Mouse (Mus musculus) fat pad, adult 2 months (tissue): ENCODE measurements at regions not wholly inside any gene's neighbourhood (a gene's known extent, or its start where the extent isn't known, plus 50 kb on each side); places are given as distances from the start of the nearest gene placed in this dataset.

Source experiments
- DNase-seq: peaks from one replicate; pipeline ENCODE4 v3.0.0-alpha.2; 2011; ENCODE audit warnings: low read depth, low spot score; ENCODE audit errors: extremely low read depth

- no peak for DNase-seq
Observed at GRCm38 (mm10) chr13:107904851-107905250, 139.4 kb upstream of the Smim15 start.

- no peak for DNase-seq
Observed at GRCm38 (mm10) chr13:107904051-107904740, 140.1 kb upstream of the Smim15 start.

GRCm38 (mm10) chr13:107903150-107903959, 140.9 kb upstream of the Smim15 start:
- DNase-seq: no peak

- DNase-seq: no peak
Observed at GRCm38 (mm10) chr13:107902800-107903149, 141.5 kb upstream of the Smim15 start.

- DNase-seq: no peak
Observed at GRCm38 (mm10) chr13:107899600-107900229, 144.5 kb upstream of the Smim15 start.

GRCm38 (mm10) chr13:107897646-107898045, 146.6 kb upstream of the Smim15 start:
- DNase-seq: no peak

GRCm38 (mm10) chr13:107897184-107897583, 147.1 kb upstream of the Smim15 start:
- DNase-seq: no peak

GRCm38 (mm10) chr13:107893581-107894183, 150.6 kb upstream of the Smim15 start:
- no peak for DNase-seq

GRCm38 (mm10) chr13:107893081-107893480, 151.2 kb upstream of the Smim15 start:
- DNase-seq: no peak

- DNase-seq: no peak
Observed at GRCm38 (mm10) chr13:107891946-107892345, 152.3 kb upstream of the Smim15 start.

- peak; percentile 16 for DNase-seq
Observed at GRCm38 (mm10) chr13:107890866-107891821, 153.1 kb upstream of the Smim15 start.

- peak; percentile 37 for DNase-seq
Observed at GRCm38 (mm10) chr13:107889985-107890865, 154.0 kb upstream of the Smim15 start.

GRCm38 (mm10) chr13:107889588-107889984, 154.7 kb upstream of the Smim15 start:
- no peak for DNase-seq

GRCm38 (mm10) chr13:107888571-107889451, 155.4 kb upstream of the Smim15 start:
- no peak for DNase-seq

GRCm38 (mm10) chr13:107888231-107888555, 156.1 kb upstream of the Smim15 start:
- DNase-seq: no peak

- DNase-seq: no peak
Observed at GRCm38 (mm10) chr13:107887366-107888230, 156.6 kb upstream of the Smim15 start.

- DNase-seq: no peak
Observed at GRCm38 (mm10) chr13:107884836-107885235, 159.4 kb upstream of the Smim15 start.

- no peak for DNase-seq
Observed at GRCm38 (mm10) chr13:107882337-107882736, 161.9 kb upstream of the Smim15 start.
